Mouse (Mus musculus): ENCODE data around the gene Clip3. TPM values are rescaled to one million over a fixed set of nuclear protein-coding genes. Genes with fewer than 3 reads are reported as not detected.

The Clip3 gene
- polyA plus RNA-seq, 1 experiment from 2014 or later, result 41.9 TPM

DNA sequence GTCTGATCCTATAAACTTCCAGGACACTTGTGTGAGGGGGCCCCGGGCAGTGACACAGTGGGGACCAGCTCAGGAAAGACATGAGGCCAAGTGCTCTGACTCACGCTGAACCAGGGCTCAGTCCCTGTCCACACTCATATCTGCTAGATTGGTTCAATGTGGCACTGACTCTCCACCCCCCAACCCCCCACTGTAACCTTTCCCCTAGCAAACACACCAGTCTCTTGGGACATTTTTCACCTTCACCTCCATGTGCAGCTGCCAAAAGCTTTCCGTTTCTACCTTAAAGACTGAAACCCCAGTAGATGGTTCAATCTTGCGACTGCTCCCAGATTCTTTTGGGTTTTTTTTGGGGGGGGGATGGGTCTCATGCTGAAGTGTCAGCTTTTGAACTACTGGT is 62.5 kb downstream of the Clip3 start:
- no peaks in the 10 kb centered on the region for H3K4me1 ChIP-seq (ENCODE audit: insufficient read depth)
- H3K27ac ChIP-seq (ENCODE audit: low read depth), result no peak overlapping the region
- H3K9ac ChIP-seq, result no peak overlapping the region
- no peak overlapping the region for H3K4me2 ChIP-seq
- ATAC-seq (ENCODE audit: insufficient read depth) (no peak), DNase-seq (no peak)
- 0 out of 2 replicates have a peak, but pooled peaks cover 5% of the 10 kb centered on the region for H3K36me3 ChIP-seq (ENCODE audit: insufficient read depth)
- no peaks in the 10 kb centered on the region for H3K27me3 ChIP-seq (ENCODE audit: insufficient read depth, low read length)
- 58% methylated on average over 4 of the region's 4 CpGs for WGBS
- no peak for TF ChIP-seq CTCF (IDR thresholded peaks at IDR 0.05; ENCODE audit: low read depth)
- H3K9me3 ChIP-seq (ENCODE audit: low read depth, low read length), result no peaks in the 10 kb centered on the region
- no peak overlapping the region for H3K4me3 ChIP-seq (ENCODE audit: low read depth, low read length)

Other genes with a start within 250 kb of the Clip3 start
- gene Zfp14, start 240.3 kb upstream of the Clip3 start, polyA plus RNA-seq (2014; fragmentation: Nextera tagmentation; extraction: Ambion mirVana), result 3.8 and 4.2 TPM in 2 replicates
- gene Zfp82, start 218.8 kb upstream of the Clip3 start, polyA plus RNA-seq (2014; fragmentation: Nextera tagmentation; extraction: Ambion mirVana), result 4.5 and 5.1 TPM in 2 replicates
- 1.7 and 2.0 TPM in 2 replicates for gene Gm26920, start 201.3 kb upstream of the Clip3 start, polyA plus RNA-seq (2014; fragmentation: Nextera tagmentation; extraction: Ambion mirVana)
- gene Zfp566, start 201.2 kb upstream of the Clip3 start, polyA plus RNA-seq (2014; fragmentation: Nextera tagmentation; extraction: Ambion mirVana), result 10.3 and 10.9 TPM in 2 replicates
- gene Zfp260, start 197.0 kb upstream of the Clip3 start, polyA plus RNA-seq (2014; fragmentation: Nextera tagmentation; extraction: Ambion mirVana), result 120 and 128 TPM in 2 replicates
- 8.1 and 9.1 TPM in 2 replicates for gene Zfp382, start 169.8 kb upstream of the Clip3 start, polyA plus RNA-seq (2014; fragmentation: Nextera tagmentation; extraction: Ambion mirVana)
- gene Zfp146, start 122.0 kb upstream of the Clip3 start, polyA plus RNA-seq (2014; fragmentation: Nextera tagmentation; extraction: Ambion mirVana), result 16.8 and 17.0 TPM in 2 replicates
- gene Cox7a1, start 107.6 kb upstream of the Clip3 start, polyA plus RNA-seq (2014; fragmentation: Nextera tagmentation; extraction: Ambion mirVana), result 4.5 and 8.0 TPM in 2 replicates
- 78.3 and 80.3 TPM in 2 replicates for gene Capns1, start 92.9 kb upstream of the Clip3 start, polyA plus RNA-seq (2014; fragmentation: Nextera tagmentation; extraction: Ambion mirVana)
- gene Polr2i, start 59.8 kb upstream of the Clip3 start, polyA plus RNA-seq (2014; fragmentation: Nextera tagmentation; extraction: Ambion mirVana), result 187 and 192 TPM in 2 replicates
- gene Tbcb, start 59.5 kb upstream of the Clip3 start, polyA plus RNA-seq (2014; fragmentation: Nextera tagmentation; extraction: Ambion mirVana), result 175 and 182 TPM in 2 replicates
- gene Ovol3, start 56.0 kb upstream of the Clip3 start, polyA plus RNA-seq (2014; fragmentation: Nextera tagmentation; extraction: Ambion mirVana), result 0.26 TPM in 1 of 2 replicates, not detected in the other
- gene Thap8, start 11.6 kb upstream of the Clip3 start, polyA plus RNA-seq (2014; fragmentation: Nextera tagmentation; extraction: Ambion mirVana), result 0.26 and 0.30 TPM in 2 replicates
- gene Wdr62, start 11.3 kb upstream of the Clip3 start, polyA plus RNA-seq (2014; fragmentation: Nextera tagmentation; extraction: Ambion mirVana), result 16.3 and 17.1 TPM in 2 replicates
- gene Alkbh6, start 17.0 kb downstream of the Clip3 start, polyA plus RNA-seq (2014; fragmentation: Nextera tagmentation; extraction: Ambion mirVana), result 72.1 and 73.1 TPM in 2 replicates
- gene Syne4, start 23.1 kb downstream of the Clip3 start, polyA plus RNA-seq (2014; fragmentation: Nextera tagmentation; extraction: Ambion mirVana), result 21.9 and 23.2 TPM in 2 replicates
- gene E130208F15Rik, start 30.0 kb downstream of the Clip3 start, polyA plus RNA-seq (2014; fragmentation: Nextera tagmentation; extraction: Ambion mirVana), result not detected in 2 replicates
- gene Sdhaf1, start 32.2 kb downstream of the Clip3 start, polyA plus RNA-seq (2014; fragmentation: Nextera tagmentation; extraction: Ambion mirVana), result 21.3 and 22.7 TPM in 2 replicates
- gene Lrfn3, start 71.0 kb downstream of the Clip3 start, polyA plus RNA-seq (2014; fragmentation: Nextera tagmentation; extraction: Ambion mirVana), result 3.4 and 3.7 TPM in 2 replicates
- 46.0 and 46.8 TPM in 2 replicates for gene Tyrobp, start 122.0 kb downstream of the Clip3 start, polyA plus RNA-seq (2014; fragmentation: Nextera tagmentation; extraction: Ambion mirVana)
- 1.5 and 2.0 TPM in 2 replicates for gene Hcst, start 128.1 kb downstream of the Clip3 start, polyA plus RNA-seq (2014; fragmentation: Nextera tagmentation; extraction: Ambion mirVana)
- gene Nfkbid, start 130.0 kb downstream of the Clip3 start, polyA plus RNA-seq (2014; fragmentation: Nextera tagmentation; extraction: Ambion mirVana), result 1.7 and 2.0 TPM in 2 replicates
- gene Aplp1, start 153.8 kb downstream of the Clip3 start, polyA plus RNA-seq (2014; fragmentation: Nextera tagmentation; extraction: Ambion mirVana), result 22.3 and 22.6 TPM in 2 replicates
- gene Kirrel2, start 166.0 kb downstream of the Clip3 start, polyA plus RNA-seq (2014; fragmentation: Nextera tagmentation; extraction: Ambion mirVana), result not detected in 2 replicates
- gene Nphs1, start 166.6 kb downstream of the Clip3 start, polyA plus RNA-seq (2014; fragmentation: Nextera tagmentation; extraction: Ambion mirVana), result 0.19 TPM in 1 of 2 replicates, not detected in the other
- gene Prodh2, start 201.9 kb downstream of the Clip3 start, polyA plus RNA-seq (2014; fragmentation: Nextera tagmentation; extraction: Ambion mirVana), result not detected in 2 replicates
- gene Arhgap33, start 243.3 kb downstream of the Clip3 start, polyA plus RNA-seq (2014; fragmentation: Nextera tagmentation; extraction: Ambion mirVana), result 13.8 and 14.3 TPM in 2 replicates